Mouse (Mus musculus) kidney, adult 2 months (tissue): ENCODE results near the gene Fyco1. TPM values are rescaled to one million over a fixed set of nuclear protein-coding genes. Genes with fewer than 3 reads are reported as not detected.
"Not testable (repeated sequence)": the region's sequence is repeated elsewhere in the genome, so short reads cannot be mapped to it uniquely, and the experiment has no call there.

Experiments
- DNase-seq: peaks from one replicate; pipeline ENCODE4 v3.0.0; 2021
- H3K27ac ChIP-seq: fragments of 200-500 bp; 2 replicates; pipeline ENCODE4 v1.5.1; 2012; ENCODE audit warnings: low read depth, low read length, control low read depth, inconsistent platforms; ENCODE audit not compliant: insufficient read depth
- H3K27me3 ChIP-seq: fragments of 200-500 bp; replicated peaks from 2 replicates; pipeline ENCODE4 v1.6.1; 2012; ENCODE audit warnings: mild to moderate bottlenecking, moderate library complexity, low read length, inconsistent platforms; ENCODE audit not compliant: control insufficient read depth, insufficient read depth
- H3K36me3 ChIP-seq: fragments of 200-500 bp; 2 replicates; pipeline ENCODE4 v1.6.1; 2012; ENCODE audit warnings: mild to moderate bottlenecking, moderate library complexity, low read length, inconsistent platforms; ENCODE audit not compliant: control insufficient read depth, insufficient read depth
- H3K4me1 ChIP-seq: fragments of 200-500 bp; 2 replicates; pipeline ENCODE4 v1.6.1; 2011; ENCODE audit warnings: low read length; ENCODE audit not compliant: control insufficient read depth, insufficient read depth
- H3K4me3 ChIP-seq: fragments of 200-500 bp; 2 replicates; pipeline ENCODE4 v1.5.1; 2011; ENCODE audit warnings: mild to moderate bottlenecking, low read depth, low read length, control low read depth; ENCODE audit not compliant: insufficient read depth
- CTCF ChIP-seq: fragments of 200-500 bp; conservative IDR thresholded peaks from 2 replicates; pipeline ENCODE4 v1.5.1; 2011; ENCODE audit warnings: low read depth, mild to moderate bottlenecking, control low read depth, low read length, moderate library complexity, mixed read lengths; ENCODE audit not compliant: insufficient read depth, insufficient read length
- POLR2A ChIP-seq: fragments of 200-500 bp; IDR thresholded peaks from one replicate; pipeline ENCODE4 v1.6.1; 2011; ENCODE audit warnings: low read depth, low read length, control low read depth
- WGBS: fragments of 180-500 bp; shearing (Covaris S2); methylation state at CpG from one replicate; pipeline ENCODE4 v1.1.7; 2018; 5-methylcytosine and 5-hydroxymethylcytosine counted together
- polyA plus RNA-seq: library from polyadenylated mRNA; depleted of rRNA; stranded (reverse); fragments of >200 nt; gene quantifications from 2 replicates; pipeline ENCODE4 v1.2.3, GENCODE M21; 2012

Fyco1 gene
- polyA plus RNA-seq, 1 experiment: 9.9 TPM

- H3K27me3 ChIP-seq: no peaks in the 10 kb centered on the region
- no peak for DNase-seq
- H3K36me3 ChIP-seq: peaks cover 8% of the 10 kb centered on the region
- 92% methylated on average over 1 of the region's 1 CpGs for WGBS
- TF ChIP-seq POLR2A (no peak), CTCF (no peak)
- H3K4me3 ChIP-seq: no peak overlapping the region
- no peak overlapping the region for H3K27ac ChIP-seq
- H3K4me1 ChIP-seq: no peaks in the 10 kb centered on the region
These were observed 50.2 kb downstream of the Fyco1 start for GRCm38 (mm10) chr9:123801527-123801926.

DNA sequence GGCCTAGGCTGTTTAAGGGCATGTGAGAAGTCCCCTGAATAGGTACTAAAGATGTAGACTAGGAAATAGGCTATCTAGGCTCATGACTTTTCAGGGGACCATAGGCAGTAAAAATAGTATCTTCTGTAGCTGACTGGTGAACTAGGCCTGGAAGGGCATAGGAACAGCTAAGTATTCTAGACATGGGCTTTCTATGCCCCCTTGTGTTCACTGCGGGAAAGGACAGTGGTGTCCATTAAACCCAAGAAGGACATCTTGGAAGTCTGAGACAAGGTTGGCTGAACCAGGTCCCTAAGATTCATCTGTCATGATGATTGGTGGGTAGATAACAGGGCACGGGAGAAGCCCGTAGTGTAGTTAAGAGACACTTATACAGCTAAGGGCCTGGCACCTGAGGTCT lies 55.5 kb downstream of the Fyco1 start:
- H3K27me3 ChIP-seq: no peaks in the 10 kb centered on the region
- TF ChIP-seq POLR2A (no peak), CTCF (peak; percentile 48)
- no peak overlapping the region for H3K27ac ChIP-seq
- 48% methylated on average over 3 of the region's 3 CpGs for WGBS
- peak; percentile 55 for DNase-seq
- H3K36me3 ChIP-seq: peaks cover 9% of the 10 kb centered on the region
- no peaks in the 10 kb centered on the region for H3K4me1 ChIP-seq
- no peak overlapping the region for H3K4me3 ChIP-seq

- H3K27me3 ChIP-seq: no peaks in the 10 kb centered on the region
- H3K27ac ChIP-seq: no peak overlapping the region
- no peaks in the 10 kb centered on the region for H3K4me1 ChIP-seq
- H3K36me3 ChIP-seq: peaks cover 7% of the 10 kb centered on the region
- TF ChIP-seq CTCF (no peak), POLR2A (no peak)
- no peak overlapping the region for H3K4me3 ChIP-seq
- 73% methylated on average over 4 of the region's 4 CpGs for WGBS
- no peak for DNase-seq
These were observed 62.7 kb downstream of the Fyco1 start for GRCm38 (mm10) chr9:123788855-123789529.

GRCm38 (mm10) chr9:123773299-123773698 lies 78.4 kb downstream of the Fyco1 start:
- H3K36me3 ChIP-seq, H3K27me3 ChIP-seq, H3K4me3 ChIP-seq, H3K27ac ChIP-seq, H3K4me1 ChIP-seq: not testable (repeated sequence)
- TF ChIP-seq CTCF: peak; percentile 31; the same call in 1 of the 2 replicates
- 48% methylated on average over 2 of the region's 2 CpGs for WGBS
- peak; percentile 5 for DNase-seq

DNA sequence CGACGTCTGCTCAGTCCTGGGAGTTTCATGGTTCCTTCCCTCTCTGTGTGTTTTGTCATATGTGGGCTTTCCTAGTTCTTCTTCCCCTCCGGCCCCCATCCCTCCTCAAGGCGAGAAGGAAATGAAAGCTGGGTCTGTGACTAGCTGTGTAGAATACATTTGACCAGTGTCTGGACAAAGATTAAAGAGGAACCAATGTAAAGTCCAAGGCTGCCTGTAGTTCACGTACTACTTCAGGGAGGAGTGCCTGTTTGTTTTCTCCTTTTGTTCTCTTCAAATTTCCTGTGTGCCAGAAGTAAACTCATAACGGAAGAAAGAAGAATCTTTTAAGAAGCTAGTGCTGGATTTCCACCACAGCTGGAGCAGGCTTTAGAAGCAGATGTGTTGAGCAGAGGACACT lies 82.2 kb downstream of the Fyco1 start:
- no peak overlapping the region for H3K27ac ChIP-seq
- WGBS: 53% methylated on average over 6 of the region's 6 CpGs
- no peak for TF ChIP-seq POLR2A
- TF ChIP-seq CTCF: no peak

DNA sequence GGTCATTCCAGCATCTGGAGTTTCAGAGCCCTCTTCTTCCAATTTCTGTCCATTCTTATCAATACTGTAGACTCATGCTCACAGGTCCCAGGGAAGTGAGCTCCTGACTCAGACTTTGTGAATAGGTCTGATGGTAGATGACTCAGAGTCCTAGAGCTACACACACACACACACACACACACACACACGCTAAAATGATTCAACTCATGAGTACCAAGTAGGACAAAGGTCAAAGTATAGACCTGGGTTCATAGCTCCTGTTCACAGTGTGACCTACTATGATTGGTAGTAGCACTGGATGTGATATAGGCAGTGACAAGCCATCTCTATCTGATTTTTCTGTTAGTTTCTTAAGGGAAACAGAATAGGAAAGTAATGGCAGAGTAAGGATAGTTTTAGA lies 83.3 kb downstream of the Fyco1 start:
- DNase-seq: peak; percentile 8
- Histone ChIP-seq H3K36me3 (no peaks in the 10 kb centered on the region), H3K4me3 (no peak overlapping the region), H3K27me3 (no peaks in the 10 kb centered on the region), H3K27ac (no peak overlapping the region), H3K4me1 (no peaks in the 10 kb centered on the region)
- TF ChIP-seq CTCF: no peak
- TF ChIP-seq POLR2A: no peak
- WGBS: 52% methylated on average over 1 of the region's 1 CpGs

More for the DNA sequence above, 82.2 kb downstream of the Fyco1 start:
- no peaks in the 10 kb centered on the region for H3K4me1 ChIP-seq
- no peaks in the 10 kb centered on the region for H3K27me3 ChIP-seq
- no peaks in the 10 kb centered on the region for H3K36me3 ChIP-seq
- H3K4me3 ChIP-seq: no peak overlapping the region
- DNase-seq: peak; percentile 5

GRCm38 (mm10) chr9:123766996-123767395 lies 84.7 kb downstream of the Fyco1 start:
- no peaks in the 10 kb centered on the region for H3K4me1 ChIP-seq
- no peak for TF ChIP-seq POLR2A
- no peak for TF ChIP-seq CTCF
- DNase-seq: no peak
- no peak overlapping the region for H3K4me3 ChIP-seq
- 89% methylated on average over 3 of the region's 3 CpGs for WGBS
- H3K27me3 ChIP-seq: no peaks in the 10 kb centered on the region
- H3K27ac ChIP-seq: no peak overlapping the region
- H3K36me3 ChIP-seq: no peaks in the 10 kb centered on the region
